Mouse (Mus musculus): ENCODE results near the gene Car15.

The Car15 gene

DNA sequence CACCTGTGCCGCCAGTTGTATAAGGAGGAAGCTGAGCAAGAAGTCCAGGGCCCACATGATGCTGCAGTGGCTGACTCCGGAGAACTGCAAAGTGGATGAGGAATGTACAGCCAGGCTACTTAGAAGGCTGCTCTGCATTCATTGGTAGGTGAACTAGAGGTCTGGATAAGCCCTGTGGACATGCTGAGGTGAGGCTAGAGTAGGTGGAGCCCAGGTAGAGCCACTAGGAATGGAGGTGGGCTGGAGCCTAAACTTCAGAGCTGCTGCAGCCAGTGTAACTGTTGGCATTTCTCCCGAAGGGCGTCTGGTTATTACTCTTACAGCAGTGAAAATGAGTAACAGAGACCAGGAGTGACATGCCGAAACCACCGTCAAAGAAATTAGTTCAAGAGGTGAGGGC is at the start of gene Car15:
TSS of gene Car15 (minus strand) at position 314 of the 400 bp plus-strand sequence.
- DNase-seq = peak; percentile 24

DNA sequence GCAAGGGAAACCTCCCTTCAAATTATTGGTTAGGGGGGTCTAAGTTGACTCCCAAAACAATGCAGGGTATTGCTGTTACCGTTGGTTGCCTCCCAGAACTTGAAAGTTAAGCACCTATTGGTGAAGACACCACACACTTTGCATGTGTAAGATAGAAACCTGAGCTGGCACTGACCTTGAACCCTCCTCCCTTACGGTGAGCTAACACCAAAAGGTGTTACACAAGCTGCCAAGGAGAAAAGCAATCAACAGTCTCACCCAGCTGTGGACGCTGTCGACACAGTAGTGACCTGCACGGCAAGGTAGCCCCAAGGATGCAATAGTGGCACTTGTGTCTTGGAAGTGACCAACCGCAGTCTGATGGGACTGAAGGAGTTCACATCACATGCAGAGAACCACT is 46.0 kb upstream of the Car15 start:
- DNase-seq = no peak

DNA sequence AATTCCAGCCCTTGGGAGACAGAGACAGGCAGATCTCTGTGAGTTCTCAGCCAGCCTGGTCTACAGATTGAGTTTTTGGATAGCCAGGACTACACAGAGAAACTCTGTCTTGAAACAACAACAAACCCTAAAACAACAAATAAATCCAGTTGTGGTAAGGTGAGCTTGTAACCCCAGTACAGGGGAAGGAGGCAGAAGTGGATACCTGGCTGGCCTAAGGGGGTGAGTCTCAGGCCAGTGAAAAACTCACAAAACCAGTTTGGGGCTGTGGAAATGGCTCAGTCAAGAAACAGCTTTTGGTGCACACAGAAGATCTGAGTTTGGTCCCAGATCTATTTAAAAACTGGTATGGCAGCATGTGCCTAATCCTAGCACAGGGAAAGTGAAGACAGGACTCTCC is 44.0 kb upstream of the Car15 start:
- no peak for DNase-seq

GRCm38 (mm10) chr16:17879571-17879970 is 41.4 kb upstream of the Car15 start:
- DNase-seq = no peak

- DNase-seq = no peak
These were observed 37.9 kb upstream of the Car15 start for GRCm38 (mm10) chr16:17876096-17876495.

DNA sequence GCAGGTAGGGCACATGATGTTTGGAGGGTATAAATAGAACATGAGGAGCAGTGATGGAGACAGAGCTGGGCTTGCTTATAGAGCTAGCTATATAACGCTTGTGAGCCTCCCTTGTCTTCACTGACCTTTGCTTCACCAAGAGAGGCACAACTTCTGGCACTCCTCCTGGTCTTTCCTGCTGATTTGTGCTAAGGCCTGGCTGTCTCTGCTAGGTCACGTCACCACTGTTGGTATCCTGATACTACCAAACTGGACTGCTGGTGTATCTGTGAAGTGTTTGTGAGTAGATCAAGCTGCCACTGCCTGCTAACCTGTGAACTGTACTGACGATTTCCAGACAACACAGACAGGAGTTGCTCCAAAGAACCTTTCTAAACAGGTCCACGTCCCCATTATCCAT is 37.0 kb upstream of the Car15 start:
- DNase-seq = no peak

DNA sequence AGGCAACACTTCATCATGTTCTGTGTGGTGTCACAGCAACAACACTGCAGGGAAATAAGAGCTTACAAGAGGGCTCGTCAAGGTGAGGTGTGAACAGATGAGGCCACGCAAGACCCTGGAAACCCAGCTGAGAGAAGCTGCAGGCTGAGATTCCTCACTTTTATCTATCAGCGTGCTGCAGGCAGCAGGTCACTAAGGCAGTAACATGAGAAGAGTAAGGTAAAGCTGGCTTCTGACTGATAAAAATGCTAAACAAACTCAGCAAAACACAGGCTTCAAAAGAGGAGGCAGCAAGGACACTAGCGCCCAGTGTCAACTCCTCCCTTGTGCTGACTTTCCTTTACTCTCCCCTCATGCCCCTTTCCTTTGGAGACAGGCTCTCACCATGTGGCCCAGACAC is 34.8 kb upstream of the Car15 start:
- no peak for DNase-seq

GRCm38 (mm10) chr16:17871248-17871647 is 33.1 kb upstream of the Car15 start:
- no peak for DNase-seq

GRCm38 (mm10) chr16:17865770-17866169 is 27.6 kb upstream of the Car15 start:
- DNase-seq = no peak

GRCm38 (mm10) chr16:17865293-17865692 is 27.1 kb upstream of the Car15 start:
- DNase-seq = no peak

GRCm38 (mm10) chr16:17858592-17858991 is 20.4 kb upstream of the Car15 start:
- DNase-seq = peak; percentile 43

- no peak for DNase-seq
These were observed 19.0 kb upstream of the Car15 start for GRCm38 (mm10) chr16:17857157-17857556.

DNA sequence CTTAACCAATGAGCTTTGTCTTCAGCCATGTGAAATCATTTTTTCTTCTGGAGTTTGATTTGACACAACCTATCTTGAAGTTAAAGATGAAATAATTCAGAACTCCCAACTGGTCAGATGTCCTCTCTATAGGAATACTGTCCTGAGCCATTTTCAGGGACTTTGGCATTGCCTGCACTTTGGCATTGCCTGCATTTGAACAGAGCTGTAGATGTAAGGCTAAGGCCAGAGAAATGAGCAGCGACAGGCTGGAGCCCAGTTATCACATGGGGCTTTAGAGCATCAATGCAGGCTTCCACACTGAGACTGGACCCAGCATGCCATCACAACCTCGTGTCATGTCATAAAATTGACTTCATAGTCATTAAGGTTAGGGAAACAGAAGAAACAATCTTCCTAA is 15.1 kb upstream of the Car15 start:
- DNase-seq = peak; percentile 33

DNA sequence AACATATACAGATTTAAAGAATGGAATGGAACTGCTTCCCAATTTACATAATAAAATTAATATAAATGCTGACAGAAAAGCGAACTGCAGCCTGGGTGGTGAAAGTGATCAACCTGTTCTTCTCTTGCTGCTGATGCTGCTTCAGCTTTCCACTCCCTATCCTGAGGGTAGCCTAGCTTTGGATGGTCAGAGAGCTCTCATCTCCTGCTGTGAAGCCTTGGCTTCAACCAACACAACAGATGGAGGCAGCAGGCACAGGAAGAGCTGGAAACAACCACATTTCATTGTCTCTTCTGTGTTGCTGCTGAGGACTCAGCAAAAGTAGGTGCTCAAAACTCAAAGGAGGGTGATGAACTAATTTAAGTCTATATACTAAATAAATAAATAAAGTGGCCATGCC is 13.7 kb upstream of the Car15 start:
- peak; percentile 96 for DNase-seq

GRCm38 (mm10) chr16:17851331-17851730 is 13.2 kb upstream of the Car15 start:
- peak; percentile 62 for DNase-seq

- DNase-seq = peak; percentile 48
These were observed 11.3 kb upstream of the Car15 start for GRCm38 (mm10) chr16:17849486-17849885.

DNA sequence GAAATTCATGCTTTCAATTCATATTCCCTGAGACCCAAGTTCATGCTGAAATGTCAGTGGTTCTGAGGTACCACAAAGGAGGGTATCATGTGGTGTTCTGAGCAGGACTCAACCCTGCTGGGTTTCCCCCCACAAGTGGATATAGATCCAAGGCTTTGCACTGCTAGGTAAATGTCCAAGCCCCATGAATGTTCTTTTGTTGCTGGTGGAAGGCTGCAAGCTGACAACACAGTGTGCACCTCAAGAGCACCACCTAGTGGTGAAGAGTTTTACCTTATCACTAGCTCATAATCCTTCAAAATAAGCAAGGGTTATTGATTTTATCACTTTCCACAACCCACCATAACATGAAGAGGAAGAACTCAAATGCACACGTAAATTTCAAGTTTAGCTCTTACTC is 10.8 kb upstream of the Car15 start:
- peak; percentile 74 for DNase-seq

- DNase-seq = no peak
These were observed 10.3 kb upstream of the Car15 start for GRCm38 (mm10) chr16:17848431-17848830.

DNA sequence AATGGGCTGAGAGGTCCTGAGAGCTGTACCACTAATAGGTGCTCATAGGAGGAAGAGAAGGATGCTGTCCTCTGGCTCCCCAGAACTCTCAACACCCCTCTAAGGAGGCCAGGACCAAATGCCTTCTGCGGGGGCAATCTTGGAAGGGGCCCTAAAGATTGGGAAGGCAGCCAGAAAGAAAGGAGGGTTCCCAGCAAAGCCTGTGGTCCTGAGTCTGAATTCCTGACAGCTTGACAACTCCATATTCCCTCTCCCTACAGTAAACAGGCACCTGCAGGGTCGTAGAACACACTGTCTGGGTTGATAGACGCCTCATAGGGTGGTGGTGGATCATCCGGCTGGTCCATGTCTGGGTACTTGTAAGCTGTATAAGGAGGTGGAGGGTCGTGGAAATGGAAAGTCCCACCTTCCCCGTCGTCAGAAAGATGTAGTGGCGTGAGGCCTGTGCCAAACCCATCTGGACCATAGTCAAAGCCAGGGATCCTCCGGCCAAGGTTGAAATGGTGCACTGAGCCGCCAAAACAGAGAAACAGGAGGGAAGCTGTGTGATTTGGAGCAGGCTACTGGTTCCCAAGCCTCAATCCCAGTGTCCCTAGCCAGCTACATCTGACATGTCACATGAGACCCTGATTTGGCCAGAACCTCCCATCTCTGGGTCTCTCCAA is 5.7 kb upstream of the Car15 start:
- DNase-seq = peak; percentile 76

- DNase-seq = peak; percentile 71
These were observed 4.3 kb upstream of the Car15 start for GRCm38 (mm10) chr16:17842437-17842836.

GRCm38 (mm10) chr16:17839976-17840375 is 1.8 kb upstream of the Car15 start:
- DNase-seq = peak; percentile 86

DNA sequence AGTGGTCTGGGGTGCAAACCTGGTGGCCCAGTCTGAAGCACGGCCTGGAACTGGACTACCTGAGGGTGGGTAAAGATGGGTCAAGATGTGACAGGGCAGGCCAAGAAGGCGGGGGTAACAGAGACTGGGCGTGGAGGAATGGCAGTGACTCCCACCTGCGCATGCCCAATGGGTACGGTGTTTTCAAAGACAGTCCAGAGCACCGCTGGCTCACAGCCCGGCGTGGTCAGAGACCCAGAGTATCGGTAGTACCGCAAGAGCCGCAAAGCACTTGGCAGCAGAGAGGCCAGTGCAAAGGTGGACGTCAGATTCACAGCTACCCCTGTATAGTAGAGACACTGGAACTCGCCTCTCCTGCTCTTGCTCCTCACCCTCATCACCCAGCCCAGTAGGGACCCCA is 2.7 kb downstream of the Car15 start:
- DNase-seq = peak; percentile 63

- no peak for DNase-seq
These were observed 3.6 kb downstream of the Car15 start for GRCm38 (mm10) chr16:17834543-17834942.

DNA sequence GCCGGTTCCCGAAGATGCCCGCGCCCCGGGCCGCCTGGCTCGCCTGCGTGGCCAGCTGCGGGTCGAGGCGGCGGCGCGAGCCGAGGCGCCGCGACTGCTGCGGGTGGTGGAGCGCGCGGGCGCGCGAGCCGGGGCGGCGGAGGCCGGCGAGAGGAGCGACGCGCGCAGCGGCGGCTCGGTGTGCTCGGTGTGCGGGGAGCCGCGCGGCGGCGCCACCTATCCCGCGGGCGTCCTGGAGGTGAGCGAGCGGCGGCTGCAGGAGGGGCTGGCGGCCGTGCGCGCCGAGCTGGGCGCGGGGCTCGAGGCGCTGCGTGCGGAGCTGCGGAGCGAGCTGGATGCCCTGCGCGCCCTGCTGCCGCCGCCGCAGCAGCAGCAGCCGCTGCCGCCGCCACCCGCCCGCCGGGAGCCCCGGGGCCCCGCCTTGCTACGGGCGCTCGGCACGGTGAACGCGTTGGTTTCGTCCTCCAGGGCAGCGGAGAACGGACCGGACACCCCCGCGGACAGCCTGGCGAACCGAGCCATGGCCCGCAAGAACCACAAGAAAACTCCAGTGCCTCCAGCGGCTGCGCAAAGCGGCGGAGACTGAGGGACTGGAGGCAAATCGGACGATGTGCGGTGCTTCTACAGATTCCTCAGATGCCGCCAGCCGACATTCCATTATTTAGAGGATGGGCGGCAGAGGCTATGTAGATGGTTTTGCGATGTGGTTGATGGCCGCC is 4.3 kb downstream of the Car15 start:
- DNase-seq = peak; percentile 77

DNA sequence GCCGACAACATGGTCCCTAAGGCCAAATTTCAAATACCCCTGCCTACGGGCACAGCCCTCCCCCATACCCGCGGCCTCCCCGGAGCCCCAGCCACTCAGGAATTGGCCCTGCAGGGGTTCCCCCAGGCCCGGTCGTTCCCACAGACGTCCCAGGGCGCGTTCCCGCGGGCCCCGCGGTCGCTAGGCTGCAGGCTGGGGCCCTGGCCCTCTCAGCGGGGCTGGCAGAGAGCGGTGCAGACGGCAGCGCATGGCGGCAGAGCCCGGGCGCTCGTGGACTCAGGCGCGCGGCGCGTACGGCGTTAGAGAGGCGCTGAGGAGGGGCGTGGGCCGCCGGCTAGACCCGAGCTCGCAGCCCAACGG is 4.9 kb downstream of the Car15 start:
- peak; percentile 73 for DNase-seq
